Mouse (Mus musculus): ENCODE measurements around the gene Rft1.

Gene Rft1

GRCm38 (mm10) chr14:30630811-30631576 is 23.2 kb upstream of the Rft1 start:
- peak; percentile 39 to 40 for DNase-seq

GRCm38 (mm10) chr14:30631834-30632233 is 22.3 kb upstream of the Rft1 start:
- no peak for DNase-seq

- DNase-seq = no peak
Observed at GRCm38 (mm10) chr14:30633708-30634107, 20.5 kb upstream of the Rft1 start.

DNA sequence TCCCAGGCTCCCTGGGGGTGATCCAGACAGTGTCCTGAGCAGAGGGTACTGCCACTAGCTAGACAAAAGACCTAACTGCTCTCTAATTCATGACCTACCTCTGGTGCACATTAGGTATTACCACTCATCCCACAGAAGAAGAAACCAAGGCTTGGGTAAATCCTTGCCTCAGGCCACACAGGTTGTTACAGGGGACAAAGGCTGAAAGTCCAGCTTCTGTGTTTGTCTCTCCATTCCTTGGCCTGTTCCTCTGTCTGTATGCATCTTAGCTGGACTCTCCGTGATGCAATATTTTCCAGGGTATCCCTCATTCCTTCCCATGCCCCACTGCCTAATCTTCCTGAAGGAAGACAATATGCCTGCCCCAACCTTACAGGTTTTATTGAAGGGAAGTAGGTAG is 19.7 kb upstream of the Rft1 start:
- no peak for DNase-seq

DNA sequence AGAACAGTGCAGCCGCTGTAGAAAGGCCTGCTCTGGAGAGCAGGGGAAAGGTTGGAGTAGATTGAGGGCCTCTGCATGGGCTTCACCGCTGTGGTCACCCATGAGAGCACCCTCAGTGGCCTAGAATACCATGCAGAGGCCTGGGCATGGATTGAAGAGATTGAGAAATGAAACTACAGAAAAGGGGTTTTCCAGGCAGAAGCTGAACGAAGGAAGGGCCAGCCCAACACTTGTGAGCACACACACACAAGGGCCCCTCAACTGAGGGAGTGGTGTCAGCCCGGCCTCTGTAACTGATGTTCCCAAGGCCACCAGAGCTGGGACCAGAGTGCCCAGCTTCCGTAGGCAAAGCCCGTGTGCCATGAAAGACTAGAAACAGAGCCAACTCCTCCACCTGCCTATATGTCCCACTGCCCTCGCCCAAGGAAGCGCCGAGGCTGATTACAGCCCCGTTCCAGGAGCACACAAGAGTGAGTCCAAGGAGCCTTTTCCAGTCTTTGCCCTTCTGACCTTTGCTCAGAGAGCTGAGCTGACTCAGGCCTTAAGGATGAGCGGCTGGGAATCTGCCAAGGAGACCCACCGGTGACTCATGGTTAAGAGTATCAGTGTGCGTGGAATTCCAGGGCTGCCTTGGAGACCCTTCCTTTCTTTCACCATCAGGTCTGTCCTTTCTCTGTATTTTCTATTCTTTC is 18.8 kb upstream of the Rft1 start:
- DNase-seq = no peak

GRCm38 (mm10) chr14:30636499-30636898 is 17.7 kb upstream of the Rft1 start:
- DNase-seq = no peak

DNA sequence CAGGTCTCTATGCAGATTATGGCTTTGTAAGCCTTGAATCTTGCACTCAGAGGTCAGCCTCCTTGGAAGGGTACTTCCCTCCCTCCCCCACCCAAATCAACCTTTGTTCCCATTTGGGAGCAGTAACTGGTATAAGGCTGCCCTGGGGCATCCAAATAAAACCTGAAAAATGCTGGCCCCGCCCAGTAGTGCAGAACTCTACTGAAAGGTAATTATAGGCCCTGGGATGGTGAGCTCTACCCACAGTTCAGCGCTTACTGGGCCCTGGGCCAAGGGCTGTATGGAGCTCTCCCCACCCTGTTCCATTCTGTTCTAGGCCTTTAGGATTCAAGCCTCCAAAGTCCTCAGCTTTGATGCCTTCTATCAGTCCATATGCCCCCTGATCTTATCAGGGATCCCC is 17.1 kb upstream of the Rft1 start:
- DNase-seq = no peak

GRCm38 (mm10) chr14:30638009-30638408 is 16.2 kb upstream of the Rft1 start:
- no peak for DNase-seq

DNA sequence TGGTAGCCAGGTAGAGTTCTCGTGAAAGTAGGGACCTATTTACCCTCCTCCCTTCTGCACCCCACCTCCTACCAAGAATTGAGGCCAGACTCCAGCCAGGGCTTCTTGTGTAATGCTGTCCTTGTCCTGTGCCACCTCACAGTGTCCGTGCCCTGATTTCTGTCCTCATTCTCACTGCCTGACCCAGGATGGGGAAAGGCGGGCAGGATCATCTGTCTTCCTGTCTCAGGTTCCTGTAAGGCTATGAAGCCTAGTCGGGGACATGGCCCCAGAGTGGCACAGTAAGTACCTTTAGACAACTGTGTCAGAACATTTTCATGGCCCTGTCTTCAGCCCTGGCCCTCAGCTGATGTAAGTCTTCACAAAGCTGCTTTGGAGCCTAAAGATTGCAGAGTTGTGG is 15.5 kb upstream of the Rft1 start:
- no peak for DNase-seq

- no peak for DNase-seq
Observed at GRCm38 (mm10) chr14:30641748-30642147, 12.4 kb upstream of the Rft1 start.

DNA sequence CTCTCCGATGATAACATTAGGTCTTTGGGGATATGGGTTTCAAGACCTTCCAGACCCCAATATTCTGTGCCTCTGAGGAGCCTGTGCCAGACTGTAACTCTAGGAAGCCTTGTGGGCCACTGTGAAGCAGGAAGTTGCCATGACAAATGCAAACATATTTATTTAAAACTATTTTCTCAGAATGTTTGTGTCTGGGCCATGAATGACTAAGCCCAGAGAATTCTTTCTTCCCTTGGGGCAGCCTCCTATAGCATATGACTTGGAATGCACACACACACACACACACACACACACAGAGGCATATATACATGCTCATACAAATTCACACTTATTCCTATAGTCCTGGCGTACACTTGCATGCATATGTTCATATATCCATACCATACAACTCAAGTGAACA is 10.1 kb upstream of the Rft1 start:
- no peak for DNase-seq

GRCm38 (mm10) chr14:30645066-30645465 is 9.1 kb upstream of the Rft1 start:
- DNase-seq = no peak

DNA sequence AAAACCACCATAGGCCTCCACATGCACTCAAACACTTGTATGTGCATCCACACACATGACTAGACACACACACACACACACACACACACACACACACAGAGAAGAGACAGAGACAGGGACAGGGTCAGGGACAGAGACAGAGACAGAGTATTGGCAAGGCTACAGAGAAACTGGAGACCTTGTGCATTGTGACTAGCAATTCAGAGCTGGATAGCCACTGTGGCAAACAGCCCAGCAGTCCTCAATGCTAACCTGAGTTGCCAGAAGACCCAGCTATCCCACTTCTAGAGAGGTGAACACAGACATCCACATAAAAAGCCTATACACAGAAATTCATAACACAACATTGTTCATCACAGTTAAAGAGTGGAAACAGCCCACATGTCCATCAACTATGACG is 7.7 kb upstream of the Rft1 start:
- DNase-seq = no peak

DNA sequence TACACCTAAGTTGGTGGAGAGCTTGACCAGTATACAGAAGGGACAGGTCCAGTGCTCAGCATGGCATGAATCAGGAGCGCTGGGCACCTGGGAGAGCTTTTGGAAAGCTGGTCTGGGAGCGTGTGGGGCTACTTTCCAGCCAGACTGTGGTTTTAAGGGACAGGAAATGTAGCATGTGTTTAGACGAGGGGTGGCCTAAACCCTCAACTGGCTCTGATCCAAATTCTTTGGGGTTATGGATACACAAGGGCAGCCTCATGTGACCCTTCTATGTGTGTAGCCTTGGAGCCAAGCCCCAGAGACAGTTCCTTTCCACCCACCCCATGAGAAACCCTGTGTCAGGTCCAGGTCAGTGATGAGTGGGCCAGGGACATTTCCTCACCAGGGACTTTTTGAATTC is 5.7 kb upstream of the Rft1 start:
- DNase-seq = no peak

GRCm38 (mm10) chr14:30649745-30650144 is 4.4 kb upstream of the Rft1 start:
- DNase-seq = no peak

- DNase-seq = peak in 1 of 2 experiments; percentile 34
Observed at GRCm38 (mm10) chr14:30650969-30651368, 3.2 kb upstream of the Rft1 start.

DNA sequence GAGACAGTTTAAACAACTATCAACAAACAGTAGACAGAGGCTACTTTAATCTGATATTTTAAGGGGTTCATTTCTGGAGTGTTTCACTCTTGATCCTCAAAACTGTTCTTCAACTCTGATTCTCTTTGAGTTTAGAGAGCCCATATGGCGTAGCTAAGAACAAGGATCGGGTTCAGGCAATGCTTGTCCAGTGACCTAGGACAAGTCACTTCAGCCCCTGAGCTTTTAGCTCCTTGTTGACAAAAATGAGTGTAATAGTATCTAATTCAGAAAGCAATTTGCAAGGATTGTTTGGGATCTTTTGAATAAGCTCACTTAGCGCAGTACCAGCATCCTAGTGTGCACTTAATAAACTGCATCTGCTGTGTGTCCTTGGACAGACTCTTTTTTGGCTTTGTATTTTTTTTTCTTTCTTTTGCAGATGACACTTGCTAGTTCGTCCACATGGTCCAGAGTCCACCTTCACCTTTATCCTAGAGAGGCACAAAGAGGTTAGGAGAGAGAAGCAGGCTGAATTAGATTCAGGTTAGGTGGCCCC is 600 bp downstream of the Rft1 start:
- DNase-seq = no peak

- DNase-seq = no peak
Observed at GRCm38 (mm10) chr14:30655531-30655930, 1.4 kb downstream of the Rft1 start.

DNA sequence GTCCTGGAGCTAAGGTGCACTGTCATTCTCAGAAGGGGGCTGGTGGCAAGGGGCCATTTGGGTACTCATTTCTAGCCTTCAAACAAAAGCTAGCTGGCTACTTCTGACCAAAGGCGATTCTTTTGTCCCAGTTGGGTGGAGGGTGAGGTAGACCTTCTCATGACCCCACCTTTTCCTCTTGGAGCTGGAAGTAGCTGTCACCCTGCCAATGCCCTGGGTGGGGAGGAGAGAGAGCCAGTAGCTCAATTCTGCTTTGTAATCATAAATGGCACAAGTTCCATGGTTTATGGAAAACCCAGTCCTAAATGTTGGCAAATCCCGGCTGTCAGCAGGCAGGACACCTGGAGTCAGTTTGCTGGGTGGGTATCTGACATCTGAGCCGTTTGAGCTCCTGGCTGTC is 11.9 kb downstream of the Rft1 start:
- DNase-seq = no peak

DNA sequence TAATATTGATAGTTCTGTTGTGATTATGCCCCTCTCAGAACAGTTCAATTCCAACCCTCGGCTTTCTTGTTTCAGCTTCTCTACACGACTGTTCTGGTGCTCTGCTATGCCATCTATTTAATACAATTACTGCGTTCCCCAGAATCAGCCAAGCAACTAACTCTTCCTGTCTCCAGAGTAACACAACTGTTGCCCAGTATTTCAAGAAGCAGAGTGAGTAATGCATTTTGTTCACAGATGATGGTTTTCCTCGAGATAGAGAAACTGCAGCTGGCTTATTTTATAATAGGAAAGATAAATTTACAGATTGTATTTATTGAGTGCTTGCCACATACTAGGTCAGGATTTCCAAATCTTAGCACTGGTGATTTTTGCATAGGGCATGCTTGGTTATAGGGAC is 12.4 kb downstream of the Rft1 start:
- no peak for DNase-seq

DNA sequence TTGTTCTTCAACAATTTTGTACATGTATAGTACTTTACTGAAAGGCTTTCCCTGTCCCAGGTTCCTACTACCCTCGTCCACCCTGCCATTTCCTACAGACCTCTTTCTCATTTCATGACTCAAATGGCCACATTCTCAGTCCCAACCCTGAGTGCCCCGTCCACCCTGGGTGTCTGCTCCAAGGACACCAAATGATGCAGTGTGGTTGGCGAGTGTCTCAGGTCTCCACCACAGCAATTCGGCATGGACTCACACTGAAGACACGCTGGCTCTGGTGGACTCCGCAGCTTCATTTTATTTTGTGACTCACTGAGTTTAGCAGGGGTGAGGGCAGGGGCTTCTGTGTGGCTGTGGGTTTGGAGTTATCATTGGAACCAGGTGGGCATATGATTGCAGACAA is 16.0 kb downstream of the Rft1 start:
- no peak for DNase-seq

GRCm38 (mm10) chr14:30671095-30671985 is 17.2 kb downstream of the Rft1 start:
- DNase-seq = no peak

DNA sequence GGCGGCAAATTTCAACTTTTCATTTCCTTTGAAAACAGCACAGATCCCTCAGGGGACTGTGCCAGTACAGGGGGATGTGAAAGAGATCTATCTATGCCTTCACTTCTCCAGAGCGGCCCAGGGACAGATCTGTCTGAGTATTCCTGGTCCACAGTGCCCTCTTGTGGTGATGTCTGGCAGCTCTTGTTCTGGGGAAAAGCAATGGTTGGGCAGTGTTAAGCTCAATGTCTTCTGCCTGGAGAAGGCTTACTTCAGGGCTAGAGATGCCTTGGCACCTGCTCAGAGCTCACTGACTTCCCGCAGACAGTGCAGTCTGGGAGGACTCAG is 17.8 kb downstream of the Rft1 start:
- peak; percentile 84 to 92 for DNase-seq
